Mouse (Mus musculus) layer of hippocampus, adult 18-20 months (tissue): ENCODE results near the gene Svs4. TPM values are rescaled to one million over a fixed set of nuclear protein-coding genes. Genes with fewer than 3 reads are reported as not detected.
"Not testable (repeated sequence)": the region's sequence is repeated elsewhere in the genome, so short reads cannot be mapped to it uniquely, and the experiment has no call there.

Source experiments
- DNase-seq, 2 experiments: peaks; one replicate each; pipeline ENCODE4 v3.0.0; 2022; ENCODE audit warnings: low spot score in 2 of 2
- long read RNA-seq: library from polyadenylated mRNA; stranded (forward); transcript quantifications from one replicate; pipeline ENCODE4 v2.0.0, GENCODE M21; 2021
- total RNA-seq, 2 experiments: library from RNA; stranded (reverse); gene quantifications; 2 replicates each; pipeline ENCODE4 v1.2.3; 2021

Gene Svs4
- not detected for total RNA-seq
- long read RNA-seq: 0 reads

GRCm38 (mm10) chr2:164278359-164278758, at the start of gene Svs4:
Gene Svs4 (minus strand): TSS chr2:164278459.
- no peak for DNase-seq

GRCm38 (mm10) chr2:164320983-164321382, 42.7 kb upstream of the Svs4 start:
- no peak for DNase-seq

- not testable (repeated sequence) for DNase-seq
Measured at GRCm38 (mm10) chr2:164316451-164316850, 38.2 kb upstream of the Svs4 start, which contains the start of gene Svs6. Gene Svs6 (plus strand): TSS chr2:164316751.

GRCm38 (mm10) chr2:164315460-164315859, 37.2 kb upstream of the Svs4 start:
- DNase-seq: not testable (repeated sequence)

- DNase-seq: no peak
Measured at GRCm38 (mm10) chr2:164312599-164312998, 34.3 kb upstream of the Svs4 start.

- DNase-seq: not testable (repeated sequence)
Measured at GRCm38 (mm10) chr2:164288968-164289367, 10.7 kb upstream of the Svs4 start, which contains the start of gene Svs3a. Gene Svs3a (plus strand): TSS chr2:164289268.

GRCm38 (mm10) chr2:164256540-164256939, 21.7 kb downstream of the Svs4 start, which contains the start of gene Svs3b:
Gene Svs3b (minus strand): TSS chr2:164256640.
- DNase-seq: not testable (repeated sequence)

- no peak for DNase-seq
Measured at GRCm38 (mm10) chr2:164238366-164238765, 39.9 kb downstream of the Svs4 start, which contains the start of gene Svs2. Gene Svs2 (minus strand): TSS chr2:164238466.

- no peak for DNase-seq
Measured at GRCm38 (mm10) chr2:164232671-164233070, 45.6 kb downstream of the Svs4 start.

- DNase-seq: no peak
Measured at GRCm38 (mm10) chr2:164228361-164229070, 49.7 kb downstream of the Svs4 start.

Other genes starting within 250 kb of the Svs4 start
- gene Stk4, start 208.1 kb downstream of the Svs4 start, total RNA-seq: 10 to 100 TPM; 44.7 to 47.0 TPM
- 100 to 1,000 TPM; 118 to 122 TPM for gene Tomm34, start 207.3 kb downstream of the Svs4 start, total RNA-seq
- gene Kcns1, start 107.3 kb downstream of the Svs4 start, total RNA-seq: 1 to 10 TPM; 5.1 TPM
- gene Wfdc5, start 95.7 kb downstream of the Svs4 start, total RNA-seq: not detected
- gene Wfdc12, start 87.9 kb downstream of the Svs4 start, total RNA-seq: not detected
- not detected for gene Wfdc15a, start 78.3 kb downstream of the Svs4 start, total RNA-seq
- not detected for gene Wfdc15b, start 56.8 kb downstream of the Svs4 start, total RNA-seq
- gene Svs2, start 40.0 kb downstream of the Svs4 start, total RNA-seq: not detected
- gene Svs3b, start 21.8 kb downstream of the Svs4 start, total RNA-seq: not detected
- not detected for gene Svs3a, start 10.8 kb upstream of the Svs4 start, total RNA-seq
- not detected for gene Svs6, start 38.3 kb upstream of the Svs4 start, total RNA-seq
- not detected for gene Svs5, start 54.3 kb upstream of the Svs4 start, total RNA-seq
- under 1 TPM; 0.61 to 0.77 TPM for gene Slpi, start 110.6 kb upstream of the Svs4 start, total RNA-seq
- under 1 TPM; 0.38 to 0.42 TPM for gene Rbpjl, start 124.7 kb upstream of the Svs4 start, total RNA-seq
- gene Matn4, start 126.7 kb upstream of the Svs4 start, total RNA-seq: 10 to 100 TPM; 11.0 to 11.2 TPM
- gene Sdc4, start 165.4 kb upstream of the Svs4 start, total RNA-seq: 100 to 1,000 TPM; 122 to 140 TPM
- 10 to 100 TPM; 37.9 to 39.9 TPM for gene Sys1, start 178.5 kb upstream of the Svs4 start, total RNA-seq
- 1 to 10 TPM; 5.4 to 9.9 TPM for gene Gm20458, start 182.5 kb upstream of the Svs4 start, total RNA-seq
- gene Trp53tg5, start 195.3 kb upstream of the Svs4 start, total RNA-seq: not detected
- 100 to 1,000 TPM; 118 to 138 TPM for gene Dbndd2, start 207.6 kb upstream of the Svs4 start, total RNA-seq
- 10 to 100 TPM; 80.8 to 86.1 TPM for gene Pigt, start 219.1 kb upstream of the Svs4 start, total RNA-seq